Mouse (Mus musculus) retina, adult 2 months (tissue): ENCODE data around the gene Ercc6l.

Source experiments
- DNase-seq: peaks from one replicate; pipeline ENCODE4 v3.0.0-alpha.2; 2012; ENCODE audit warnings: low read depth, low spot score

Ercc6l gene

DNA sequence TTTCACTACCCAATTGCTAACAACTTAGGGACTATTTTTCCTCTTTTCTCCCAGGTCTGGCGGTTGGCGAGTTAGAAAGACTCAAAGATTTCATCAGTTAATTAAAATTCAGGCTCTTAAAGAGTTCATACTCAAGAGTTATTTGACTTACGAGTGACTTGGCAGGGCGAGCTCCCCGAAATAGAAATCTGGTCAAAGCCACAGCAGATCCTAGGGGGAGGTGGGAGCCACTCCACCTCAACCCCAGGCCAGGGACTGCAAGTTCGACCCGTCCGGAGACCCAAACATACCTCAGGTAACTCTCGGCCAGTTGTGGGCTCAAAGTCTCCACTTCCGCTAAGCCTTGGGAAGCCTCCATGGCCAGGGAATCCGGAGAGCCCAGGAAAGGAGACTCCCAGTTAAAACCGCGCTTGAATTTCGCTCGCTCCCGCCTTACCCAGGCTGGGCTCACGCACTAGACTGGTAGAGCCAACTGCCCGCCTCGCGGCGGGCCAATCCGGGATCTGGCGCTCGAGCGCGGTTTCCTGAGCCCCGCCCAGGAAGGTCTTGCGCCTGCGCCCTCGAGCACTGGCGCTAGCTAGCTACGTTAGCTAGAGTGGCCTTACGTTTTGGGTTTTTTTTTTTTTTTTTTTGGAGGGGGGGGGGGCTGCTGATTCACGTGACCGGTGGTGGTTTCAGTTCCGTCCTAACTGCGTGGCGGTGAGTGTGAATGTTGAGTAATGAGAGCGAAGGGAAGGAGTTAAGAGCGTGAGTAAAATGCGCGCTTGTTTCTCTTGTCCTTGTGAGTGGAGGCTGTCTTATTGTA, at the start of gene Ercc6l:
Ercc6l (minus strand) TSS at position 474 of the 805 bp plus-strand sequence.
- peak; percentile 67 for DNase-seq

DNA sequence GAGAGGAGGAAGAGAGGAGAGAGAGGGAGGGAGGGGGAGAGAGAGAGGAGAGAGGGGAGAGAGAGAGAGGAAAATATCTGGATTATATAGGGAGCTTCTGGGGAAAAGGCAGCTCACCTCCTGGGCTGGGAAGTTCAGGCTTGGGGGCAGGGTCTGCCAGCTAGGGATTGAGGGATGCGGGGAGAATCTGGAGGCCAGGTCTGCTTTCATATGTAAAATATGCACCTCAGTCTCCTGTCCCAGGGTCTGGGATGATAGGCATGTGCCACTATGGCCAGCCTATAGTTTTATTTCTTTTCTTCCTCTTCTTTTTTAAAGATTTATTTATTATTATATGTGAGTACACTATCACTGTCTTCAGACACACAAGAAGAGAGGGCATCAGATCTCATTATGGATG, 33.9 kb upstream of the Ercc6l start:
- no peak for DNase-seq

DNA sequence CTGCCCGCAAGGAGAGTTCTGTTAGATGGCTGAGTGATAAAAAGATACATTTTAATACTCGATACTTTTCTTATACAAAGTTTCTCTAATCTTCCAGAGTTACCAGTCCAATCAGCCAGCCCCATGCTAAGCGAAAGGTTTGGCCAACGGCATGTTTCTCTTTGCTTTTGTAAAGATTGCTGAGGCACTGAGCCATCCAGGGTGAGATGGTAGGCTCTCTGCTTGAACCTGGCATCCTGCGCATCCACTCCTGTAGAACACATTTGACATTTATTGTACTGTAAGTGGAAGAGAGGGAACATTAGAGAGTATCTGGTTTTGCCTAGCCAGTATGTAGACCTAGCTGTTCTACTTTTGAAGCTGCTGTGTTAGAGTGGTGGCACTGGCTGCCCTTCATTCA, 32.7 kb upstream of the Ercc6l start:
- DNase-seq, result no peak

DNA sequence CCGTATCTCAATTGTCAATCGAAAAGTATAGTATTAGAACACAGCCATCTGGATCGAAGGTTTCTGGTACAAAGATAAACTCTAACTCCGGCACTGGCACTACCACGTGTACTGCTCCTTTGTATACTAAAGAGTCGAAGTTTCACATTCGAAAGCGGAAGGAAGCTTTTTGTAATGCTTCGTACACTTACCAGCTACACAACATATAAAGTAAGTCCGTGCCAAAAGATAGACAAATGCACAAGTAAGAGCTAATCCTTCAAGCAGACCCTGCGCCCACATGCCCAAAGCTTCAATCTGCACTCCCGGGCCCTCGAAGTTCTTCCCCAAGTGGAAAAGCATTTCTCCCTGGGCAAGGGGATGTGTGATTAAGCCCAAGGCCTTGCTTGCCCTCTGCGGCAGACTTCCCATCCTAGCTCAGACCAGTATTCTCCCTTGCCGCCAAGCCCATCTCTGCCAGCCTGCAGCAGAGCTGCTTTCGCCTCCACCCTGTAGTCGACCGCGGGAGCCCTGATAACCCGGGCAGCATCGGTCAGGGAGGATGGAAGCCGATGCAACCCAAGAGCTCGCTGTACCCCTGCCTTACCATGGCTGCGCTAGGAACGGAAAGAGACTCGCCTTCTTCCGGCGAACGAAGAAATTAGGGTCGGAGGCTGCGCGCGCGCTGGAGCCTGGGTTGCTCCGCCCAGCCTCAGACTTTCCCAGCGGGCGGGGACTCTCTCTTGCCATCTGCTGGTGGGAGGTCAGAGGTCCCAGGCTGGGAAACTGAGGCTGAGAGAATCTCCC, 32.0 kb upstream of the Ercc6l start, which contains the start of gene Rps4x:
Rps4x (minus strand) TSS at position 683 of the 786 bp plus-strand sequence.
- DNase-seq, result peak; percentile 60

DNA sequence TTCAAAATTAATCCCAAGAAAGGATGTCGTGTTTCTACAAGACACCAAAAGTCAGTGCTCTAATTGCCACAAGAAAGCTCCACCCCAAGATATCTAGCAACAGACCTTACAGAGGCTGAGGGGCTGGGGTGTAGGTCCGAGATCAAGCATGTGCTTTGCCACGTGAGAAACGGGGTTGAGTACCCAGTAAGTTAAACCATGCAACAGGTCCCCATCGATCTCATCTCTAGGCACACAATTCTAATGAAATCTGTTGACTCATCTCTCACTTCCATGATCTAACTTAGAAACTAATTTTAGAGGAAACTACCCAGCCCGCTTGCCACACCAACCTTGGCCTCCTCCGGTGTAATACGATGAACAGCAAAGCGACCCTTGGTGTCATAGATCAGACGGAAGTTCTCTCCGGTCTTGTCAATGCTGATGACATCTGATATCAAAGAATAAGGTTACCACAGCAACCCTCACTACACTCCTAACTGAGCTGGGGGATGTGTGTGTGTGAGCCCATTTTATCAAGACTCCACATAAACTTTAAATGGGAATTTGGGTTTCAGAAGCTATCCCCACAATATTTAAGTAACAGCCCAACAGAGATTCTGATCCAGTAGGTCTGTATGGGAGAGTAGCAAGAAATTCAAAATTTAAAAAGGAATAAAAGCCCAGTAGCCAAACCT, 30.3 kb upstream of the Ercc6l start:
- no peak for DNase-seq

DNA sequence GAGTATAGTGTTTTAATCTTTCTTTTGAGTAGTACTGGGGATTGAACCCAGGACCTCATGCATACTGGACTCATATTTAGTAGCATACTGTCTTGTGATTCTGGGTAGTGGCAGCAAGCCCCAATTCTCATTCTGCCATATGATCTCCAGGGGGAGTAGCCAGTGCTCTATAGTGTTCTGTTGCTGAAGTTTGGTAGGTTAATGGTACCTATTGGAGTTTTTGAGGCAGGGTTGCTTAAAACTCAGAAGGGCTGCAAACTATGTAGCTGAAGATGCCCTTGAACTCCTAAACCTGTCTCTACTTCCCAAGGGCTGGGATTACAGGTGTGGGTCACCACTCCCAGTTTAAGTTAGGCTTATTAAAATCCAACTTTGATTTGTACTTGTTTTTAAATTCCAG, 25.7 kb upstream of the Ercc6l start:
- no peak for DNase-seq

- no peak for DNase-seq
Measured at GRCm38 (mm10) chrX:102175538-102176287, 18.8 kb upstream of the Ercc6l start.

DNA sequence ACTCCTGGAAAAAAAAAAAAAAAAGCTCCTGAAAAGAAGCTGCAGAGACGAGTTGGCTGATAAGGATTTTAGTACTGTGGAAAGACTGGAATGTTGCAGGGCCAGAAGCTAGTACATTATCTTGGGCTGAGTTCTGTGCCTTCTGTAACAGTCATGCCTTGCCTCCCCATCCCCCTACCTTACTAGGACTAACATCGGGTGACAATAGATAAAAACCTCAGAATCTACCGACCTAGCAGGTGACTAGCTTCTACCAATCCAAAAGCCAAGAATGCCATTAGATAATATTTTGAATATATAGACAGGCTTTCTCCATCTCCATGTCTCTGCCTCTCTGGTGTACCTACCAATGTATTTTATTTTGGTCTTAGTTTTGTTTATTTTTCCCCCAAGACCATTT, 14.0 kb upstream of the Ercc6l start:
- no peak for DNase-seq

DNA sequence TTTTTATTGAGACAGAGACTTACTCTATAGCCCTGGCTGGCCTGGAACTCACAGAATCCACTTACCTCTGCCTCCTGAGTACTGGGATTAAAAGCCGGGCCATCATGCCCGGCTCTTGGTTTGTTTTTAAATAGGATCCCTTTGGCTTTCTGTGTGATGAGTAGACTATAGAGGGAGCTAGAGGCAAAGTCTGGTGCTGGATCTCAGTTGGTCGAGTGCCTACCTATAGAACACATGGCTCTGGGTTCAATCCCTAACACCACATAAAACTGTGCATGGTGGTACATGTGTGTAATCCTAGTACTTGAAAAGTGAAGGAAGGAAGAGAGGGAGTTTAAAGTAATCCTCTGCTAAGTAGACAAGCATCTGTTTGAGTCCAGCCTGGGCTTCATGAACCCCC, 13.2 kb upstream of the Ercc6l start:
- no peak for DNase-seq

DNA sequence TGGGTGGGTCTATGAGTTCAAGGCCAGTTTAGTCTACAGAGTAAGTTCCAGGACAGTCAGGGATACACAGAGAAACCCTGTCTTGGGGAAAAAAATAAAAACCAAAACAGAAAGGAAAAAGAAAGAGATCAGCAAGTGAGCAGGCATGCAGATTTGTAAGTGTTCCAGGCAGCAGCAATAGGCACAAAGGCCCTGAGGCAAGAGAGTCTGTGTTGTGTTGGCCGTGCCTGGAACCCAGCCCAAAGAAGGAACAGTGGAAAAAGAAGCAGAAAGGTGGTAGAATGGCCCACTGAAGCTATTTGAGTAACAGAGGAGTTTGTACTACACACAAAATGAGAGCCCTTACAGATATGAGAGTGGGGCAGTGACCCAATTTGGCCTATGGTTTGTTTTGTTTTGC, 12.8 kb upstream of the Ercc6l start:
- DNase-seq, result no peak

DNA sequence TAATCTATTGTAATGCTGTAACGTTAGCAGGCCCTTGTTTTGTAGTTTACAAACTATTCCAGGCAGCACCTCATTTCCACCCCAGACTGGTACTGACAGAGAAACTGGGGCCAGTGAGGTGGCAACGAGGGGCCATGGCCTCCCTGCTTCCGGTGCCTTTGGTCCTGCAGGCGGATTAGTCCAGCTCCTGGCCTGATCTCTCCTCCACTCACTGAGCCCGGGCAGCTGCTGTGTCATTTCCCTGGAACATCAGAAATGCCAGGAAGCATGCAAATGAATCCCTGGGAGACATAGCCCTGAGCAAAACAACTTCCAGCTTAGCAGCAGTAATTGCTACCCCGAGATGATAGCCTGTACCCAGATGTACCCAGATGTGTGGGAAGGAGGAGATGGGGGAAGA, 10.1 kb upstream of the Ercc6l start:
- DNase-seq, result no peak

GRCm38 (mm10) chrX:102166521-102166920, 9.6 kb upstream of the Ercc6l start:
- DNase-seq, result no peak

- no peak for DNase-seq
Measured at GRCm38 (mm10) chrX:102163529-102163928, 6.6 kb upstream of the Ercc6l start.

- no peak for DNase-seq
Measured at GRCm38 (mm10) chrX:102163096-102163495, 6.2 kb upstream of the Ercc6l start.

DNA sequence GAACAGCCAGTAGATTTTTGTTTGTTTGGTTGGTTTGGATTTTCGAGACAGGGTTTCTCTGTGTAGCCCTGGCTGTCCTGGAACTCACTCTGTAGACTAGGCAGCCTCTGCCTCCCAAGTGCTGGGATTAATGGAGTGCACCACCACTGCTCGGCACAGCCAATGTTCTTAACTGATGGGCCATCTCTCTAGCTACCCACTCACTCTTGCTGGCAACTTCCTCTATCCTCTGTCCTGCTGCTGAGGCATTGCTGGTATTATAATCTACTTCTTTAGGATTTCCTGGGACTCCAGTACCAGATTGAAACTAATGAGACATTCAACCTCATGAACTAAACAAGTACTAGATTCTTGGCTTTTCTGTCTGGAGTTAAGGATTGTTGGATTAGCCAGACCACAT, 3.6 kb upstream of the Ercc6l start:
- no peak for DNase-seq

- DNase-seq, result no peak
Measured at GRCm38 (mm10) chrX:102159778-102160177, 2.9 kb upstream of the Ercc6l start.

GRCm38 (mm10) chrX:102157423-102157791, 516 bp upstream of the Ercc6l start:
- DNase-seq, result no peak

DNA sequence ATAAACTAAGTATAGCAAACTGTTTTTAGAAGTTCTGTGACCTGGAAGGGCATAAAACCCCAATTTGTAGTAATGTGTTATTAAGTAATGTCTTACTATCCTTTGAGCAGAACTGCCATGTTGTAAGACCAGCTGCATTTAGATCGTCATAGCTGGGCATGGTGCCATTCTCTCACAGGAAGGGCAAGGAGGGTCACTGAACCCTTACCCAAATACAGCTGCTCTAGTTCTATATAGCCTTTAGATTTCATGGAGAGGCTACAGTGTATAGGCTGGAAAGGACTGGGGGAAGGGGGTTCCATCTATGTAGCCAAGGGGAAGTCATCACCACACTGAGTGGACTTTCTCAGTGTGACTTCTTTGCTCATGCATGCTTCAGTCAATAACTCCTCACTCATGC, 15.7 kb downstream of the Ercc6l start:
- no peak for DNase-seq

- DNase-seq, result no peak
Measured at GRCm38 (mm10) chrX:102121321-102121720, 35.6 kb downstream of the Ercc6l start.

DNA sequence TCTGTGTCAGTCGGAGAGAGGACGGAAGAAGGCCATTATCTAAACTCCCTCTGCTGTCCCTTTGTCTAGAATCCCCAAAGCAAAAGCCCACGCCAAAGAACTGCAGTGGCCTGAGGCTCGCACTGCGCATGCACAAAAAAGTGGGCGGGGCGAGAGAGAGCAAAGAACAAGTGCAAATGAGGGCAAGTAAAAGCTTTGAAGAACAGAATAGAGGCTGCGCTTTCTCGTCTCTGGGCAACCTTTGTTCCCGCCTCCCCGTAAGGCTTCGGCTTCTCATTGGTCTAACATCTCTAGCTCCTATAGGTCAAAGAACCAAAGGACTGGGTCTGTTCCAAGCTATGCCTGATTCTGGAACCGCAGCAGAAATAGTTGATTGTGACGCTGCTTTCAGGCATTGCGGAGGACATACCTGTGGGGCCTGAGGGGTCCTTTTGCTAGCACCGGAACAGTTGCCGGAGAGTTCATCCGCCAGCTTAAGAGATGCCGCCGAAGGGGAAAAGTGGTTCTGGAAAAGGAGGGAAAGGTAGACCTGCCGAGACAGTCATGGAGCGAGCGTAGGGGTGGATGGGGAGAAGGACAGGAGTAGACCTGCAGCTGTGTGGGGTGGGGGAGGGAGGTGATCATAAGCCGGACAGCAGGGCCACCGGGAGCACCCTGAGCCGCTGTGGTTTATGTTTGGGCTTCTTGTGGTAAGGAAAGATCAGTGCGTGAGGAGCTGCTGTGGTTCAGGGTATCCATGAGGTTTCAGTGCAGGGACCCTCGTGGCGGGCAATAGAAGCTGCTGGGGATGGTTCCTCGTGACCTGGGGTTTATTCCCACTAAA, 37.6 kb downstream of the Ercc6l start, which contains the start of gene Pin4:
Pin4 (plus strand) TSS at position 406 of the 823 bp plus-strand sequence.
- DNase-seq, result peak; percentile 95

GRCm38 (mm10) chrX:102115676-102116075, 41.2 kb downstream of the Ercc6l start:
- no peak for DNase-seq
